Mouse (Mus musculus): ENCODE results near the gene Apoc3. TPM values are rescaled to one million over a fixed set of nuclear protein-coding genes. Genes with fewer than 3 reads are reported as not detected.

The Apoc3 gene
- total and polyA plus RNA-seq, 2 experiments from 2014 or later: not detected

- DNase-seq (ENCODE audit: low spot score) (no peak), ATAC-seq (ENCODE audit: insufficient read depth, low read depth) (no peak)
- no peak for TF ChIP-seq CTCF (IDR thresholded peaks at IDR 0.05; ENCODE audit: low read depth)
- no peak for TF ChIP-seq EP300 (IDR thresholded peaks at IDR 0.05; ENCODE audit: low read depth)
- peaks cover 7% of the 10 kb centered on the region; the same call in 1 of the 2 replicates for H3K4me1 ChIP-seq (ENCODE audit: control insufficient read depth, insufficient read depth)
- peaks cover 16% of the 10 kb centered on the region for H3K36me3 ChIP-seq (replicated peaks; ENCODE audit: control insufficient read depth, insufficient read depth, low read length)
- 85% methylated on average over 4 of the region's 4 CpGs for WGBS
- H3K4me3 ChIP-seq (ENCODE audit: low read depth, low read length): no peak overlapping the region
- H3K27ac ChIP-seq (ENCODE audit: low read depth): no peak overlapping the region
- H3K9me3 ChIP-seq (replicated peaks; ENCODE audit: control insufficient read depth, low read length): no peaks in the 10 kb centered on the region
- no peak overlapping the region for H3K9ac ChIP-seq (replicated peaks; ENCODE audit: low read depth, low read length)
- peaks cover 7% of the 10 kb centered on the region for H3K27me3 ChIP-seq (ENCODE audit: control insufficient read depth, insufficient read depth, low read length)
- H3K4me2 ChIP-seq (ENCODE audit: low read depth, low read length): no peak overlapping the region
Observed at GRCm38 (mm10) chr9:46270782-46271181, 35.3 kb upstream of the Apoc3 start.

GRCm38 (mm10) chr9:46269125-46269524 is 33.7 kb upstream of the Apoc3 start:
- peaks cover 7% of the 10 kb centered on the region for H3K27me3 ChIP-seq (ENCODE audit: control insufficient read depth, insufficient read depth, low read length)
- no peak overlapping the region for H3K27ac ChIP-seq (ENCODE audit: low read depth)
- TF ChIP-seq CTCF (IDR thresholded peaks at IDR 0.05; ENCODE audit: low read depth) (no peak), EP300 (IDR thresholded peaks at IDR 0.05; ENCODE audit: low read depth) (no peak)
- WGBS: 69% methylated on average over 5 of the region's 5 CpGs
- H3K36me3 ChIP-seq (replicated peaks; ENCODE audit: control insufficient read depth, insufficient read depth, low read length): no peaks in the 10 kb centered on the region
- H3K9me3 ChIP-seq (replicated peaks; ENCODE audit: control insufficient read depth, low read length): no peaks in the 10 kb centered on the region
- no peak for ATAC-seq (ENCODE audit: insufficient read depth, low read depth)
- no peak overlapping the region for H3K4me3 ChIP-seq (ENCODE audit: low read depth, low read length)
- no peak overlapping the region for H3K9ac ChIP-seq (replicated peaks; ENCODE audit: low read depth, low read length)
- H3K4me1 ChIP-seq (ENCODE audit: control insufficient read depth, insufficient read depth): peaks cover 7% of the 10 kb centered on the region; the same call in 1 of the 2 replicates
- no peak overlapping the region for H3K4me2 ChIP-seq (ENCODE audit: low read depth, low read length)
- DNase-seq (ENCODE audit: low spot score): no peak

- Histone ChIP-seq H3K27me3 (ENCODE audit: control insufficient read depth, insufficient read depth, low read length) (peaks cover 7% of the 10 kb centered on the region), H3K27ac (ENCODE audit: low read depth) (no peak within 1 kb of the TSS), H3K4me2 (ENCODE audit: low read depth, low read length) (no peak within 1 kb of the TSS), H3K4me1 (ENCODE audit: control insufficient read depth, insufficient read depth) (0 out of 2 replicates have a peak, but pooled peaks cover under 1% of the 10 kb centered on the region), H3K36me3 (replicated peaks; ENCODE audit: control insufficient read depth, insufficient read depth, low read length) (no peaks in the 10 kb centered on the region), H3K9ac (replicated peaks; ENCODE audit: low read depth, low read length) (no peak within 1 kb of the TSS), H3K4me3 (ENCODE audit: low read depth, low read length) (no peak within 1 kb of the TSS), H3K9me3 (replicated peaks; ENCODE audit: control insufficient read depth, low read length) (no peaks in the 10 kb centered on the region)
- TF ChIP-seq CTCF (IDR thresholded peaks at IDR 0.05; ENCODE audit: low read depth): no peak
- TF ChIP-seq EP300 (IDR thresholded peaks at IDR 0.05; ENCODE audit: low read depth): no peak
- no peak for DNase-seq (ENCODE audit: low spot score)
- 49% methylated on average over 7 of the region's 7 CpGs for WGBS
- no peak for ATAC-seq (ENCODE audit: insufficient read depth, low read depth)
Observed at GRCm38 (mm10) chr9:46268343-46268873, 33.0 kb upstream of the Apoc3 start, which contains the start of gene Apoa5. Gene Apoa5 (plus strand): TSS chr9:46268633.

DNA sequence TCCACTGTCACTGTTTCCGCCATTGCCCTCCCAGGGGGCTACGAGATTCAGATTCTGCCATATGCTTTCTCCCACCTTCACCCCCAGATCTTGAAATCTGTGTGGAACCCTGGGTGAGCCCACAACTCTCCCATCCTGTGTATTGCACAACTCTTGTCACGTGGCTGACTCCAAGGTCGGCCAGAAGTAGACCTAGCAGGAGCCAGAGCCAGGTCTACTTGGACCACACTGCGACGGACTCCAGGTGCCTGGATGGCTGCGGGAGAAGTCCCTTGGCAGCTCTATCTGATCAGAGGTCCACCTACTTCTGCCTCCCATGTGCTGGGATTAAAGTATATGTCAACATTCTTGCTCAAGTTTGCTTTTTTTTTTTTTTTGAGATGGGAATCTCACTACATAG is 25.7 kb upstream of the Apoc3 start:
- WGBS: 79% methylated on average over 7 of the region's 7 CpGs
- no peak for TF ChIP-seq EP300 (IDR thresholded peaks at IDR 0.05; ENCODE audit: low read depth)
- no peak for TF ChIP-seq CTCF (IDR thresholded peaks at IDR 0.05; ENCODE audit: low read depth)
- no peaks in the 10 kb centered on the region for H3K27me3 ChIP-seq (ENCODE audit: control insufficient read depth, insufficient read depth, low read length)
- H3K4me1 ChIP-seq (ENCODE audit: control insufficient read depth, insufficient read depth): no peaks in the 10 kb centered on the region
- no peak overlapping the region for H3K9ac ChIP-seq (replicated peaks; ENCODE audit: low read depth, low read length)
- no peaks in the 10 kb centered on the region for H3K36me3 ChIP-seq (replicated peaks; ENCODE audit: control insufficient read depth, insufficient read depth, low read length)
- no peak overlapping the region for H3K4me3 ChIP-seq (ENCODE audit: low read depth, low read length)
- no peak overlapping the region for H3K4me2 ChIP-seq (ENCODE audit: low read depth, low read length)
- no peaks in the 10 kb centered on the region for H3K9me3 ChIP-seq (replicated peaks; ENCODE audit: control insufficient read depth, low read length)
- ATAC-seq (ENCODE audit: insufficient read depth, low read depth) (no peak), DNase-seq (ENCODE audit: low spot score) (no peak)
- no peak overlapping the region for H3K27ac ChIP-seq (ENCODE audit: low read depth)

DNA sequence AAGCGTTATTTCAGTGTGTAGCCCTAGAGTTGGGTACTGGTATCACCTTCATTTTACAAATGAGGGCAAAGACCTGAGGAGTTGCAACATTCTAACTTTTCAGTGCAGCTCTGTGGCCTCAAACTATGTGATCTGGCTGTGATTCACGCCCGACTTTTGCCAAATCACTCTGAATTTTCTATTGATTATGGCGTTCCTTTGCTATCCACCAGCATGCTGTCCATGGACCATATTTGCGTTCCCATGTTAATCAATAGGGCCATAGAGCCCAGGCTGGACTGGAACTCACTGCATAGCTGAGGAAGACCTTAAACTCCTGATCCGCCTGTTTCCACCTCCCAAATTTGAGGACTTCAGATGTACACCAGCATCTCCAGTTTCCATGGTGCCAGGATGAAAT is 23.7 kb upstream of the Apoc3 start:
- Histone ChIP-seq H3K9ac (replicated peaks; ENCODE audit: low read depth, low read length) (no peak overlapping the region), H3K4me3 (ENCODE audit: low read depth, low read length) (no peak overlapping the region), H3K27ac (ENCODE audit: low read depth) (no peak overlapping the region), H3K36me3 (replicated peaks; ENCODE audit: control insufficient read depth, insufficient read depth, low read length) (no peaks in the 10 kb centered on the region), H3K9me3 (replicated peaks; ENCODE audit: control insufficient read depth, low read length) (no peaks in the 10 kb centered on the region), H3K4me2 (ENCODE audit: low read depth, low read length) (no peak overlapping the region), H3K4me1 (ENCODE audit: control insufficient read depth, insufficient read depth) (no peaks in the 10 kb centered on the region), H3K27me3 (ENCODE audit: control insufficient read depth, insufficient read depth, low read length) (no peaks in the 10 kb centered on the region)
- 73% methylated on average over 6 of the region's 6 CpGs for WGBS
- DNase-seq (ENCODE audit: low spot score): no peak
- ATAC-seq (ENCODE audit: insufficient read depth, low read depth): no peak
- TF ChIP-seq CTCF (IDR thresholded peaks at IDR 0.05; ENCODE audit: low read depth): no peak
- TF ChIP-seq EP300 (IDR thresholded peaks at IDR 0.05; ENCODE audit: low read depth): no peak

DNA sequence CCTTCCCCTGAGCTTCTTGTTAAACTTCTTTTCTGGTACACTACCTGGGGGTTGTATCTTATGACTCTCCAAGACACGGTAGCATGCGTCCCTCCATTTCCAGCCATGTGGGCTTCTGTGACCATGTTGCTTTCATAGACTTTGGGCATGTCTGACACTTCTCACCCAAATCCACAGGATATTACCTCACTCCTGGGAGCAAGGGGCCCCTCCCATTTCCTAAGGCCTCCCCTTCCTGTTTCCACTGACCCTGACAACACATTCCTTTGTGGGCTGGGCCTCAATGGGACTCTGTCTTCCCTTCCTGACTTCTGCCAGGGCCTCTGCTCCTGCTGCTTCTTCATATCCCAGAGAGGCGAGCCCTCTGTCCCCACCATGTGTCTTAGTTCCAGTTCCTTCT is 22.1 kb upstream of the Apoc3 start:
- TF ChIP-seq CTCF (IDR thresholded peaks at IDR 0.05; ENCODE audit: low read depth): no peak
- TF ChIP-seq EP300 (IDR thresholded peaks at IDR 0.05; ENCODE audit: low read depth): no peak
- no peaks in the 10 kb centered on the region for H3K9me3 ChIP-seq (replicated peaks; ENCODE audit: control insufficient read depth, low read length)
- H3K27ac ChIP-seq (ENCODE audit: low read depth): peak overlapping the region; percentile 63
- no peaks in the 10 kb centered on the region for H3K4me1 ChIP-seq (ENCODE audit: control insufficient read depth, insufficient read depth)
- no peaks in the 10 kb centered on the region for H3K27me3 ChIP-seq (ENCODE audit: control insufficient read depth, insufficient read depth, low read length)
- 61% methylated on average over 3 of the region's 3 CpGs for WGBS
- H3K4me3 ChIP-seq (ENCODE audit: low read depth, low read length): no peak overlapping the region
- no peak overlapping the region for H3K9ac ChIP-seq (replicated peaks; ENCODE audit: low read depth, low read length)
- ATAC-seq (ENCODE audit: insufficient read depth, low read depth): peak; percentile 80
- H3K4me2 ChIP-seq (ENCODE audit: low read depth, low read length): no peak overlapping the region
- no peaks in the 10 kb centered on the region for H3K36me3 ChIP-seq (replicated peaks; ENCODE audit: control insufficient read depth, insufficient read depth, low read length)
- peak; percentile 39 for DNase-seq (ENCODE audit: low spot score)

Measured in heart, postnatal 0 days (tissue).